Mouse (Mus musculus) gastrocnemius, postnatal 25 days (tissue): ENCODE results near the gene Vstm5. TPM values are rescaled to one million over a fixed set of nuclear protein-coding genes. Genes with fewer than 3 reads are reported as not detected.
"Not testable (repeated sequence)": the region's sequence is repeated elsewhere in the genome, so short reads cannot be mapped to it uniquely, and the experiment has no call there.

Source experiments
- DNase-seq: peaks from one replicate; pipeline ENCODE4 v3.0.0; 2022
- long read RNA-seq, 2 experiments: library from polyadenylated mRNA; stranded (forward); transcript quantifications; one replicate each; pipeline ENCODE4 v2.0.0; 2021
- total RNA-seq, 2 experiments: library from RNA; stranded (reverse); gene quantifications; 1 replicate in 1 of 2; 2 replicates in 1 of 2; pipeline ENCODE4 v1.2.3; 2021

Vstm5 gene
- total RNA-seq, result not detected
- long read RNA-seq, experiment 1, result 0 reads
- long read RNA-seq, experiment 2, result 0 reads

GRCm38 (mm10) chr9:15239042-15239925, at the start of gene Vstm5:
TSS of gene Vstm5 (plus strand) at chr9:15239045.
- no peak for DNase-seq

- not testable (repeated sequence) for DNase-seq
Measured at GRCm38 (mm10) chr9:15194806-15195205, 44.0 kb upstream of the Vstm5 start.

GRCm38 (mm10) chr9:15206631-15207030, 32.2 kb upstream of the Vstm5 start:
- no peak for DNase-seq

DNA sequence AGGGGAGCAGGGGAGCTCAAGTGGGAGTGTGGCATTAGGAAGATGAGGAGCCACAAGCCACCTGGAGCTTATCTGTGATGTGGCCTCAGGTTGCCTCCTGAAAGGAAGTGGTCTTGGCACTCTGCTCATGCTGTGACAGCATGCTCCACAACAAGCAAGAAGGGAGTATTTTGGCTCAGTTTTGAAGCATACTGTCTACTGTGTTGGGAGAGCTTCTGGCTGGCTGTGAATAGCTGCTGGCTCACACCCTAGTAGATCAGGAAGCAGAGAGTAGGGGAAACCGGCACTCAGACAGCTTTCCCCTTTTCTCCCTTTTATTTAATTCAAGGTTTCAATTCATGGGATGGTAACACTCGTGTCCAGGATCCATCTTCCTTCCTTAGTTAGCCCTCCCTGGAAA, 29.5 kb upstream of the Vstm5 start:
- no peak for DNase-seq

GRCm38 (mm10) chr9:15211876-15212275, 27.0 kb upstream of the Vstm5 start:
- DNase-seq, result no peak

GRCm38 (mm10) chr9:15213695-15214094, 25.1 kb upstream of the Vstm5 start:
- DNase-seq, result no peak

DNA sequence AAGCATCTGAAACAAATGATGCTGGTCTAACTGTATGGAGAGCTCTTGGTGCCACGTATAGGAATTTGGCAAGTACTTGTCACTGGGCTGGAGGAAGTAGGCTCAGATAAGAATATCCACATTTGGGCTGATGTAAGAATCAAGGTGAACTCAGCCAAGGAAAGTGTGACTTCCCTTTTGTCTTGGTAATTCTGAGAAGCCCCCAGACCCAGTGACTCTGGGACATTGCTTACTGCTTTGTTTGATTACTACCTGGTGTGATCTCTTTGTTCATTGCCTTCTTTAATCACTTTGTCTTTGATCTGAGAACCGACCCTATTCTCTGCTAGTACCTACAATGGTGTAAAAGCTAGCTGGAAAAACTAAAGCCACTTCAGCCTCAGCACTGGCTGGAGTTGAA, 13.9 kb upstream of the Vstm5 start:
- no peak for DNase-seq

GRCm38 (mm10) chr9:15232445-15232844, 6.4 kb upstream of the Vstm5 start:
- DNase-seq, result no peak

DNA sequence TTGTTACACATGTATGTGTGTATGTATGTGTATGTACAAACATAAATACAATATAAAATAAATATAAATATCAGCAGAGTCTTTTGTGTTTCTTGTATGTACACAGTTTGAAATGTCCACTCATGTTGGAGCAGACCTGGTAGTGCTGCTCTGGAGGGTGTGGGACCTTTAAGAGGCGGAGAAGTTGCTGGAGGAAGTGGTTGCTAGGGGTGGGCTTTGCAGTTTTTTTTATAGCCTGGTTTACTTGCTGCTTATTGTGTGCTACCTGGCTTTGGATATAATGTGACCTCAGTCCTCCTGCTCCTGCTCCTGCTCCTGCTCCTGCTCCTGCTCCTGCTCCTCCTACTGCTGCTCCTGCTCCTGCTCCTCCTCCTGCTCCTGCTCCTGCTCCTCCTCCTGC, 5.2 kb upstream of the Vstm5 start:
- DNase-seq, result no peak

DNA sequence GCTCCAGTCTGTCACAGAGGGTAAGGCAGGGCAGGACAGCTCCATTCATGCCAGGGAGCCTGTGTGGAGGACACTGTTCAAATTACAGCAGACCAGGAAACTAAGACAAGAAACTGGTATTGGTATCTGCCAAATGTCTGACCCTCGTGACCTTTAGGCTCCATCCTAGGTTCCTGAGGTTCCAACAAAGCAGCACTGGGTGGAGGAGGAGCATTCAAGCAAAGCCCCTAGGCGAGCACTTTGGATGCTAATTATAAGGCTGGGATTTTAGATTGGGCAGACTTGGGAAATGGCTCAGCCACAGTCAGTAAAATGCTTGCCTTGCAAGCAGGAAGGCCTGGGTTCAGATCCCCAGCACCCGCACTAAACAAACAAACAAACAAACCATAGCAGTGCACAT, 2.9 kb upstream of the Vstm5 start:
- DNase-seq, result no peak

GRCm38 (mm10) chr9:15237516-15238296, 1.1 kb upstream of the Vstm5 start:
- DNase-seq, result no peak

GRCm38 (mm10) chr9:15238297-15238990, 401 bp upstream of the Vstm5 start:
- DNase-seq, result no peak

- no peak for DNase-seq
Measured at GRCm38 (mm10) chr9:15240006-15240405, 1.2 kb downstream of the Vstm5 start.

GRCm38 (mm10) chr9:15240863-15241595, 2.2 kb downstream of the Vstm5 start:
- no peak for DNase-seq

GRCm38 (mm10) chr9:15241596-15241939, 2.7 kb downstream of the Vstm5 start:
- no peak for DNase-seq

- DNase-seq, result no peak
Measured at GRCm38 (mm10) chr9:15242130-15242529, 3.3 kb downstream of the Vstm5 start.

- DNase-seq, result no peak
Measured at GRCm38 (mm10) chr9:15245319-15246075, 6.7 kb downstream of the Vstm5 start.

DNA sequence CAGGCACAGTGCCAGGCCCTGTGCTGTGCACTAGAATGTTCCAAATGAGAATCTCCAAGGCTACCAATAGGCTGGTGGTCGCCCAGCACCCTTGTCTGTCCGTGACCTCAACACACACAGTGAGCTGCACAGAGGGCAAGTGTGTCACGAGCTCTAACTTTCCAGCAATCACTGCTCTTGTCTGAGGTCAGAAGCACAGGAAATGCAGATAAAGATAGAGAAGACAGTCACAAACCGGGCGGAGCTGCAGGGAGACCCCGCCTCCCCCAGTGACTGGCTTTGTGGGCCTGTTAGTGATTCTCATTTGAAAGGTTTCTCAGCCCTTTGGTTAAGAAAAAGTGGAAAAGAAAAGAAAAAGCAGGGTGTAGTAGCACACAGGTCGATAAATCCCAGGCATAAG, 11.5 kb downstream of the Vstm5 start:
- no peak for DNase-seq

- no peak for DNase-seq
Measured at GRCm38 (mm10) chr9:15252196-15252595, 13.4 kb downstream of the Vstm5 start.

GRCm38 (mm10) chr9:15254501-15254900, 15.7 kb downstream of the Vstm5 start:
- DNase-seq, result no peak

DNA sequence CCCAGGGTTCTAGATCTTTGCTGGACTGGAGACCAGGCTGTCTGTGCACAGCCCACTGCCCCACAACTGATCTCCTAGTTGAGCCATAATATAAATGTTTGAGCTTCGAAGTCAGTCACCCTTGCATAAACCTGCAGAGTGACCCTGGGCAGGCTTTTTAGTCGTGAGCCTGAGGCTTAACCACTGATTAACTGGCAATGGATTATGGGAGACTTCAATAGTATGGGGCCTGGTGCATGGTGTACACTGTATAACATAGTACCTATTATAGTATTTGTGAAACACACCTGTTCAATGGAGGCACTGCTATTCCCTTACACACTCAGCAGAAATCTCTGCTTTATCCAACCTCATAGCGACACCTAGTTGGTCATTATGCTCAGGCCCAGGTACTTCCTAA, 17.4 kb downstream of the Vstm5 start:
- DNase-seq, result no peak
